Mouse (Mus musculus) liver, postnatal 0 days (tissue): ENCODE data around the gene Clec10a. TPM values are rescaled to one million over a fixed set of nuclear protein-coding genes. Genes with fewer than 3 reads are reported as not detected.

Source experiments
- ATAC-seq: fragments of 200-750 bp; cut with Nextera tagmentation; 2 replicates; pipeline ENCODE4 v1.8.0; 2017; ENCODE audit warnings: mild to moderate bottlenecking, moderate library complexity
- DNase-seq: peaks from one replicate; pipeline ENCODE4 v3.0.0-alpha.2; 2016
- H3K27ac ChIP-seq: fragments of 300-500 bp; sonication (generic); 2 replicates; pipeline ENCODE4 v1.5.1; 2014; ENCODE audit warnings: antibody characterized with exemption, moderate library complexity, mild to moderate bottlenecking, low read depth
- H3K27me3 ChIP-seq: fragments of 300-500 bp; sonication (generic); 2 replicates; pipeline ENCODE4 v1.6.1; 2014; ENCODE audit warnings: low read length, control low read depth, mixed read lengths; ENCODE audit not compliant: insufficient read depth
- H3K36me3 ChIP-seq: fragments of 300-500 bp; sonication (generic); replicated peaks from 2 replicates; pipeline ENCODE4 v1.6.1; 2014; ENCODE audit warnings: mild to moderate bottlenecking, control low read depth, low read length, moderate library complexity, mixed read lengths; ENCODE audit not compliant: insufficient read depth
- H3K4me1 ChIP-seq: fragments of 300-500 bp; sonication (generic); 2 replicates; pipeline ENCODE4 v1.6.1; 2014; ENCODE audit warnings: antibody characterized with exemption, mild to moderate bottlenecking, control low read depth; ENCODE audit not compliant: insufficient read depth
- H3K4me2 ChIP-seq: fragments of 300-500 bp; sonication (generic); 2 replicates; pipeline ENCODE4 v1.6.1; 2014; ENCODE audit warnings: low read depth, mild to moderate bottlenecking, low read length, moderate library complexity, mixed read lengths
- H3K4me3 ChIP-seq: fragments of 300-500 bp; sonication (generic); 2 replicates; pipeline ENCODE4 v1.5.1; 2014; ENCODE audit warnings: low read depth, low read length
- H3K9ac ChIP-seq: fragments of 300-500 bp; sonication (generic); replicated peaks from 2 replicates; pipeline ENCODE4 v1.6.1; 2014; ENCODE audit warnings: mild to moderate bottlenecking, moderate library complexity
- H3K9me3 ChIP-seq: fragments of 300-500 bp; sonication (generic); 2 replicates; pipeline ENCODE4 v1.6.1; 2016; ENCODE audit warnings: mild to moderate bottlenecking, control low read depth, low read length, mixed read lengths
- CTCF ChIP-seq: sonication (generic); IDR thresholded peaks from 2 replicates; pipeline ENCODE4 v1.5.1; 2016; ENCODE audit warnings: antibody characterized with exemption, low read depth
- EP300 ChIP-seq: IDR thresholded peaks from 2 replicates; pipeline ENCODE4 v1.6.1; 2016; ENCODE audit warnings: antibody characterized with exemption, low read depth, mild to moderate bottlenecking
- WGBS: fragments of 180-500 bp; shearing (Covaris S2); extraction: QIAGEN DNeasy Blood & Tissue Kit; methylation state at CpG from one replicate; pipeline ENCODE4 v1.1.7; 2014; ENCODE audit not compliant: insufficient replicate concordance; 5-methylcytosine and 5-hydroxymethylcytosine counted together
- polyA plus RNA-seq: library from polyadenylated mRNA; unstranded; fragments of >200 nt; fragmentation: Nextera tagmentation; extraction: Ambion mirVana; gene quantifications from 2 replicates; pipeline ENCODE4 v1.2.1, GENCODE M21; 2015

Clec10a gene
- polyA plus RNA-seq, 1 experiment from 2014 or later: 0.81 TPM

DNA sequence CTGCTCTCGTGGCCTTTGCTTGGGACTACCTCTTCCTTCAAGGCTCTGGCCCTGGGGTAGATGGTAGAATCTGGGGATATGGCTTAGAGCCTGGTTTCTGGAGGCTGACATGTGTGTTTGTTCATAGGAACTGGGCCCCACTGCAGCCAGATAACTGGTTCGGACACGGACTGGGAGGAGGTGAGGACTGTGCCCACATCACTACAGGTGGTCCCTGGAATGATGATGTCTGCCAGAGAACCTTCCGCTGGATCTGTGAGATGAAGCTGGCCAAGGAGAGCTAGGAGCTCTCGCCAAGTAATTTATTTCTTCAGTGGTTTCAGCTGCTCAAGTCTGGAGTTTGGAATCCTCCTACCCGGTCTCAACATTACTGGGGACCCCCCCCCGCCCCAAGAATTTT, 14.3 kb downstream of the Clec10a start:
- Histone ChIP-seq H3K4me1 (no peaks in the 10 kb centered on the region), H3K27ac (no peak overlapping the region), H3K9me3 (no peaks in the 10 kb centered on the region), H3K4me2 (no peak overlapping the region), H3K27me3 (no peaks in the 10 kb centered on the region), H3K36me3 (no peaks in the 10 kb centered on the region), H3K9ac (no peak overlapping the region), H3K4me3 (no peak overlapping the region)
- DNase-seq (no peak), ATAC-seq (no peak)
- WGBS: 80% methylated on average over 7 of the region's 7 CpGs
- TF ChIP-seq EP300 (no peak), CTCF (no peak)

DNA sequence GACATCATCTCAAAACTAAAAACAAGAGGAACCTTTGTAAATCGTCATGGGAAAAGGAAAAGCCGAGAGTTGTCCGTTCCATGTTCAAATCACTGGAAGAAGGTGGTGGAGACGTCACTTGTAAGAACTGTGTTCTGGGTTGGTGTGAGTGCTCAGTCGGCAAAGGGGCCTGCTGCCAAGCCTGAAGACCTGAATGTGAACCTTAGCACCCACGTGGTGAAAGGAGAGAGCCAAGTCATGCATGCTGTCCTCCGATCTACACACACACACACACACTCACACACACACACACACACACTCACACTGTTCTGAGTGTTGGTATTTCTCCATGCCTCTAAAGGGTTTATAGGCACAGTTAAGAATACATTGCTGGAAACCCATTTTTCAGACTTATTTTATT, 15.2 kb downstream of the Clec10a start:
- no peak overlapping the region for H3K9ac ChIP-seq
- no peaks in the 10 kb centered on the region for H3K27me3 ChIP-seq
- DNase-seq (no peak), ATAC-seq (no peak)
- no peaks in the 10 kb centered on the region for H3K4me1 ChIP-seq
- TF ChIP-seq EP300: no peak
- TF ChIP-seq CTCF: no peak
- no peaks in the 10 kb centered on the region for H3K36me3 ChIP-seq
- no peaks in the 10 kb centered on the region for H3K9me3 ChIP-seq
- H3K4me3 ChIP-seq: no peak overlapping the region
- WGBS: 71% methylated on average over 7 of the region's 7 CpGs
- H3K27ac ChIP-seq: no peak overlapping the region
- no peak overlapping the region for H3K4me2 ChIP-seq

DNA sequence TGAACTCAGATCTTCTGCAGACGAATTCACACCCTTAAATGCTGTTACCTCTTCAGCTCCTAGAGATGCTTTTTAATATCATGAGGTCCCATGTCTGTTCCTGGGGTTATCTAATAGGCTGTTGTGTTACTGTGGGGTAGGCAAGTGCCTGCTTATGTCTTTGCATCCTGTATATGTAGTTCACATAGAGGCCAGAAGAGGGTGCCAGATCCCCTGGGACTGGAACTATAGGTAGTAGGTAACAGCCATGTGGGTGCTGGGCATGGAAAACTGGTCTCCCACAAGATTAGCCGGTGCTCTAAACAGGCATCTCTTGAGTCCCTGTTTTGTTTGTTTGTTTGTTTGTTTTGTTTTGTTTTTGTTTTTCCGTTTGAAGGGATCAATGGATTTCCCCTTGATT, 15.8 kb downstream of the Clec10a start:
- no peak overlapping the region for H3K9ac ChIP-seq
- no peak overlapping the region for H3K4me3 ChIP-seq
- 50% methylated on average over 3 of the region's 3 CpGs for WGBS
- no peaks in the 10 kb centered on the region for H3K4me1 ChIP-seq
- TF ChIP-seq CTCF (peak; percentile 74), EP300 (no peak)
- no peak overlapping the region for H3K27ac ChIP-seq
- H3K4me2 ChIP-seq: no peak overlapping the region
- peak; percentile 37 for DNase-seq
- H3K36me3 ChIP-seq: no peaks in the 10 kb centered on the region
- H3K9me3 ChIP-seq: no peaks in the 10 kb centered on the region
- no peak for ATAC-seq
- H3K27me3 ChIP-seq: no peaks in the 10 kb centered on the region

DNA sequence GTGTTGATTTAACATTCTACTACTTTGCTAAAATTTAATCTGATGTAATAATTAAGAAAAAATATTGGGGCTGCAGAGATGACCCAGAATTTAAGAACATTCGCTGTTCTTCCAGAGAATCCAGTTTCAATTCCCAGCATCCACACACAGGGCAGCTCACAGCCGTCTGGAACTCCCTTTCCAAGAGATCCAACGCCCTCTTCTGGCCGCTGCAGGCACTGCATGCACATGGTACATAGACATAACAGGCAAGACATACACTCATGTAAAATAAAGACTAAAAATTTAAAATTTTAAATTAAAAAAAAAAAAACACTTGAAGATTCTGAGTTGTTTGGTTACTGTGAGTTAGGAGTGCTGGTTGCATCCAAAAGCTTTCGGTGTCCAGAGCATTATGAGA, 16.3 kb downstream of the Clec10a start:
- whole genome bisulfite sequencing: 50% methylated on average over 5 of the region's 5 CpGs
- Histone ChIP-seq H3K4me1 (no peaks in the 10 kb centered on the region), H3K9ac (no peak overlapping the region), H3K4me2 (no peak overlapping the region), H3K27ac (no peak overlapping the region), H3K4me3 (no peak overlapping the region), H3K9me3 (no peaks in the 10 kb centered on the region), H3K36me3 (no peaks in the 10 kb centered on the region), H3K27me3 (no peaks in the 10 kb centered on the region)
- DNase-seq (no peak), ATAC-seq (no peak)
- TF ChIP-seq EP300: no peak
- peak; percentile 37 for TF ChIP-seq CTCF

DNA sequence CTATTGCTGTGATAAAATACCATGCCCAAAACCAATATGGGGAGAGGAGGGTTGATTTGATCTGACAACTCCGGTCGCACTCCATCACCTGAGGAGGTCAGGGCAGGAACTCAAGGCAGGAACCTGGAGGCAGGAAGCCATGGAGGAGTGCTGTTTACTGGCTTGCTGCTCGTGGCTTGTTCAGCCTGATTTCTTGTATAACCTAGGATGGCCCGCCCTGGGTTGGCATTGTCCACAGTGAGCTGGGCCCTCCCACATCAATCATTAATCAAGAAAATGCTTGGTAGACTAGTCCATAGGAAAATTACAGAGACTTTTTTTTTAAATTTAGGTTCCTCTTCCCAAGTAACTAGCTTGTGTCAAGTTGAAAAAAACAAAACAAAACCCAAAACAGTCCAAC, 18.5 kb downstream of the Clec10a start:
- Histone ChIP-seq H3K4me1 (no peaks in the 10 kb centered on the region), H3K4me3 (no peak overlapping the region), H3K9ac (no peak overlapping the region), H3K27me3 (no peaks in the 10 kb centered on the region), H3K4me2 (no peak overlapping the region), H3K9me3 (no peaks in the 10 kb centered on the region), H3K36me3 (no peaks in the 10 kb centered on the region), H3K27ac (no peak overlapping the region)
- DNase-seq (no peak), ATAC-seq (no peak)
- no peak for TF ChIP-seq EP300
- no peak for TF ChIP-seq CTCF
- WGBS: 70% methylated on average over 4 of the region's 4 CpGs

DNA sequence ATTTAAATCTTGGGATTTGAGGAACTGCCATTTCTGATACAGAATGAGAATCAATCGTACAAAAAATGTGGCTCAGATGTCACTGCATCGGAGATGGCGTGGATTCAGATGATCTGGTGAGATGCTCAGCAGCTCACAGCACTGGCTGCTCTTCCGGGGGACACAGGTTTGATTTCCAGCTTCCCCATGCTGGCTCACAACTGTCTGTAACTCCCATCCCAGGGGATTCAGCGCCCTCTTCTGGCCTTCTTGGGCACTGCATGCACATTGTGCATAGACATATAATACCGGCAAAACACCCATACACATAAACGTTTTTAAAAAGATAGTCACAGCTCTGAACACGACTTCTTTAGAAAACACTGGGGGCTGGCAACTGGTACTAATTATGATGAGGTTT, 21.6 kb downstream of the Clec10a start:
- ATAC-seq: no peak
- peak; percentile 55 for TF ChIP-seq CTCF
- TF ChIP-seq EP300: no peak
- 65% methylated on average over 8 of the region's 8 CpGs for WGBS

DNA sequence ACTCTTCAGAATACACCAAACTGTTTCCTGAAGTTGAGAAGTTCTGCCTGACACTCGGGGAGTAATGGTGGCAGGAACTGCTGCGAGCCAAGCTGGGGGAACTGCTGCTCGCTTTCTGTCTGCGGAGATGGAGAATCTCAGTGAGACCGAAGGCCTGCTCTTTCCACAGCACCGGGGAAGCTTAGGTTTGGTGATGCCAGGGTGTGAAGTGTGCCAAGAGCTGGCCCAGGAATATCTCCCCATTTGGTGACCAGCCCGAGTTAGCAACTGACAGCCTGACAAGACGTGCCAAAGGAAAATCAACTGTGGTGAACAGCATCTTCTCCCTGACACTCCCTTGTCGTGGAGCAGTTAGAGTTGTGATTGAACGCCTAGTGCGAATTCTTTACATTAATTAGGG, 22.3 kb downstream of the Clec10a start:
- H3K36me3 ChIP-seq: no peaks in the 10 kb centered on the region
- no peak for TF ChIP-seq EP300
- TF ChIP-seq CTCF: no peak
- no peaks in the 10 kb centered on the region for H3K4me1 ChIP-seq
- H3K27me3 ChIP-seq: no peaks in the 10 kb centered on the region
- no peak overlapping the region for H3K9ac ChIP-seq
- no peaks in the 10 kb centered on the region for H3K9me3 ChIP-seq
- H3K4me3 ChIP-seq: no peak overlapping the region
- H3K27ac ChIP-seq: no peak overlapping the region
- H3K4me2 ChIP-seq: no peak overlapping the region
- 81% methylated on average over 11 of the region's 11 CpGs for WGBS
- DNase-seq (no peak), ATAC-seq (no peak)

More for the DNA sequence above, 21.6 kb downstream of the Clec10a start:
- Histone ChIP-seq H3K27me3 (no peaks in the 10 kb centered on the region), H3K9ac (no peak overlapping the region), H3K4me1 (no peaks in the 10 kb centered on the region), H3K4me2 (no peak overlapping the region), H3K4me3 (no peak overlapping the region), H3K9me3 (no peaks in the 10 kb centered on the region), H3K27ac (no peak overlapping the region), H3K36me3 (no peaks in the 10 kb centered on the region)
- peak; percentile 34 for DNase-seq
